Mouse (Mus musculus): ENCODE results near the gene Hrasls. TPM values are rescaled to one million over a fixed set of nuclear protein-coding genes. Genes with fewer than 3 reads are reported as not detected.

The Hrasls gene
- total RNA-seq (2014; rRNA removed): 9.0 and 10.9 TPM in 2 replicates
- polyA plus RNA-seq (2015; fragmentation: Nextera tagmentation; extraction: Ambion mirVana): 4.3 and 6.3 TPM in 2 replicates

- H3K4me1 ChIP-seq (ENCODE audit: insufficient read depth): peaks cover 13% of the 10 kb centered on the region
- WGBS: 3% methylated on average over 39 of the region's 39 CpGs
- peak within 1 kb of the TSS; percentile 54 for H3K9ac ChIP-seq
- H3K27ac ChIP-seq (ENCODE audit: low read depth, low read length): no peak within 1 kb of the TSS
- DNase-seq: peak; percentile 56
- peak within 1 kb of the TSS; percentile 91 for H3K4me2 ChIP-seq (ENCODE audit: low read depth)
- H3K9me3 ChIP-seq (ENCODE audit: low read length): no peaks in the 10 kb centered on the region
- H3K4me3 ChIP-seq (ENCODE audit: low read depth, low read length): peak within 1 kb of the TSS; percentile 45
- no peaks in the 10 kb centered on the region for H3K36me3 ChIP-seq (ENCODE audit: insufficient read depth)
- no peak for TF ChIP-seq CTCF (IDR thresholded peaks at IDR 0.05; ENCODE audit: low read depth)
- H3K27me3 ChIP-seq (ENCODE audit: insufficient read depth, low read length): no peaks in the 10 kb centered on the region
- peak; percentile 78 for ATAC-seq
Measured at GRCm38 (mm10) chr16:29209605-29210411, at the start of gene Hrasls. TSS of gene Hrasls (plus strand) at chr16:29209695.

DNA sequence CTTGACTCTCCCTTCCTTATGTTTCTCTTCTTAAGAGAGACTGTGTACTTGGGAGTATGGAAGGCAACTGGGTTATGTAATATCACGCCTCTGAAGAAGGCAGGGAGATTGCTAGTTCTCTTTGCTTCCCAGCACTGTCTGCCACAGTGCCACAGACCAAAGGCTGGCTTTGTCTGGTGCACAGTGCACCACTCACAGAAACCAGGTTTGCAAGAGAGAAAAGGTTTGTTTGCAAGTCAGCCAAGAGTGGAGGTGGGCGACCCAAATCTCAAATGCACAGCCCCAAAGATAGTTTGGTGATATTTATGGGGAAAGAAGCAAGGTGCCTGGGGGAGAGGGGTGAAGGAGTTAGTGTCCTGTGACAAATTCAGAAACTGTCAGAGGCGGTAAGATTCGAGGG lies 47.2 kb upstream of the Hrasls start:
- Histone ChIP-seq H3K27me3 (ENCODE audit: insufficient read depth, low read length) (no peaks in the 10 kb centered on the region), H3K9ac (no peak overlapping the region), H3K9me3 (ENCODE audit: low read length) (0 out of 2 replicates have a peak, but pooled peaks cover 3% of the 10 kb centered on the region), H3K4me2 (ENCODE audit: low read depth) (no peak overlapping the region), H3K36me3 (ENCODE audit: insufficient read depth) (no peaks in the 10 kb centered on the region), H3K4me1 (ENCODE audit: insufficient read depth) (no peaks in the 10 kb centered on the region), H3K4me3 (ENCODE audit: low read depth, low read length) (no peak overlapping the region), H3K27ac (ENCODE audit: low read depth, low read length) (no peak overlapping the region)
- 87% methylated on average over 4 of the region's 4 CpGs for WGBS
- ATAC-seq (no peak), DNase-seq (no peak)
- no peak for TF ChIP-seq CTCF (IDR thresholded peaks at IDR 0.05; ENCODE audit: low read depth)

DNA sequence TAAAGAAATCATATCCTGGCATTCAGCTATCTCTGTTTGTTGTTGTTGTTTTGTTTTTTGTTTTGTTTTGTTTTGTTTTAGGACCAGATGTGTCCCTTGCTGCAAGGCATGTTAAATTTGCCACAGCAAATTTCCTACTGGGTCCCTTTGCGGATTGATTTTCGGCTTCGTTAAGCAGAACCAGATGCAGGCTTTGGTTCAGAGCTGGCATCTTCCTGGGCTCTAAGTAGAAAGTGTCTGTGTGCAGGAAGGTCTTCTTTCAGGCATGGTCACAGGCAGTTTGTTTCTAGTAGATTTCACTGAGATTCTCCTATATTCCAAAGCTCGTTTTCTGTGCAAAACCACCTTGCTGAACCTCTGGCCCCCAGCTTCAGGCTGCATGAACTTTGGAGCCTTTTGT lies 42.4 kb upstream of the Hrasls start:
- H3K27me3 ChIP-seq (ENCODE audit: insufficient read depth, low read length): no peaks in the 10 kb centered on the region
- no peak overlapping the region for H3K9ac ChIP-seq
- 61% methylated on average over 4 of the region's 4 CpGs for WGBS
- no peak for ATAC-seq
- H3K4me2 ChIP-seq (ENCODE audit: low read depth): no peak overlapping the region
- H3K36me3 ChIP-seq (ENCODE audit: insufficient read depth): no peaks in the 10 kb centered on the region
- no peaks in the 10 kb centered on the region for H3K9me3 ChIP-seq (ENCODE audit: low read length)
- H3K4me3 ChIP-seq (ENCODE audit: low read depth, low read length): no peak overlapping the region
- no peak overlapping the region for H3K27ac ChIP-seq (ENCODE audit: low read depth, low read length)
- H3K4me1 ChIP-seq (ENCODE audit: insufficient read depth): no peaks in the 10 kb centered on the region
- no peak for TF ChIP-seq CTCF (IDR thresholded peaks at IDR 0.05; ENCODE audit: low read depth)
- DNase-seq: no peak

- no peaks in the 10 kb centered on the region for H3K27me3 ChIP-seq (ENCODE audit: insufficient read depth, low read length)
- DNase-seq (no peak), ATAC-seq (no peak)
- H3K27ac ChIP-seq (ENCODE audit: low read depth, low read length): no peak overlapping the region
- H3K9ac ChIP-seq: no peak overlapping the region
- TF ChIP-seq CTCF (IDR thresholded peaks at IDR 0.05; ENCODE audit: low read depth): no peak
- H3K4me3 ChIP-seq (ENCODE audit: low read depth, low read length): no peak overlapping the region
- no peaks in the 10 kb centered on the region for H3K36me3 ChIP-seq (ENCODE audit: insufficient read depth)
- 75% methylated on average over 5 of the region's 5 CpGs for WGBS
- H3K4me1 ChIP-seq (ENCODE audit: insufficient read depth): no peaks in the 10 kb centered on the region
- no peaks in the 10 kb centered on the region for H3K9me3 ChIP-seq (ENCODE audit: low read length)
- no peak overlapping the region for H3K4me2 ChIP-seq (ENCODE audit: low read depth)
Measured at GRCm38 (mm10) chr16:29171741-29172140, 37.8 kb upstream of the Hrasls start.

DNA sequence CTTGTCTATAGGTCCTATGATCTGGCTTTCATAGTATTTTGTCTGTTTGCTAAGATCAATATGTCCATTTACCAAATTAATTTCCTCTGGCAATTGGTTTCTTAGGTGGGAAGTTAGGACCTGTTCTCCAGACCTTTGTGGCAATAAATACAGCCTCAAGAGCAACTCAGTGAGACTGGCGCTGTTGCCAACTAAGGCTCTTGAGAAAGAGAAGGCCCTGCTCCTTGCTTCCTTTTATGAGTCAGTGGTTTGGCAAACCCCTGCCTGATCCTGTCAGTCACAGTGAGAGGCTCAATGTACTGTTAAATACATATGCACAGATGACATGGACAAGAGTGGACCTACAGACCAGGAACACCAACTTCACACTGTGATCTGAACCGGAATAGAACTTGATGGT lies 36.3 kb upstream of the Hrasls start:
- WGBS: 85% methylated on average over 2 of the region's 2 CpGs
- Histone ChIP-seq H3K9me3 (ENCODE audit: low read length) (no peaks in the 10 kb centered on the region), H3K27ac (ENCODE audit: low read depth, low read length) (no peak overlapping the region), H3K9ac (no peak overlapping the region), H3K4me1 (ENCODE audit: insufficient read depth) (no peaks in the 10 kb centered on the region), H3K4me3 (ENCODE audit: low read depth, low read length) (no peak overlapping the region), H3K27me3 (ENCODE audit: insufficient read depth, low read length) (no peaks in the 10 kb centered on the region), H3K36me3 (ENCODE audit: insufficient read depth) (no peaks in the 10 kb centered on the region), H3K4me2 (ENCODE audit: low read depth) (no peak overlapping the region)
- ATAC-seq: no peak
- DNase-seq: no peak
- TF ChIP-seq CTCF (IDR thresholded peaks at IDR 0.05; ENCODE audit: low read depth): no peak

GRCm38 (mm10) chr16:29174831-29175350 lies 34.6 kb upstream of the Hrasls start:
- H3K27ac ChIP-seq (ENCODE audit: low read depth, low read length): no peak overlapping the region
- 61% methylated on average over 6 of the region's 6 CpGs for WGBS
- ATAC-seq (no peak), DNase-seq (no peak)
- no peak overlapping the region for H3K4me2 ChIP-seq (ENCODE audit: low read depth)
- no peak overlapping the region for H3K9ac ChIP-seq
- no peaks in the 10 kb centered on the region for H3K4me1 ChIP-seq (ENCODE audit: insufficient read depth)
- H3K27me3 ChIP-seq (ENCODE audit: insufficient read depth, low read length): no peaks in the 10 kb centered on the region
- no peak overlapping the region for H3K4me3 ChIP-seq (ENCODE audit: low read depth, low read length)
- no peaks in the 10 kb centered on the region for H3K9me3 ChIP-seq (ENCODE audit: low read length)
- H3K36me3 ChIP-seq (ENCODE audit: insufficient read depth): no peaks in the 10 kb centered on the region
- TF ChIP-seq CTCF (IDR thresholded peaks at IDR 0.05; ENCODE audit: low read depth): no peak

DNA sequence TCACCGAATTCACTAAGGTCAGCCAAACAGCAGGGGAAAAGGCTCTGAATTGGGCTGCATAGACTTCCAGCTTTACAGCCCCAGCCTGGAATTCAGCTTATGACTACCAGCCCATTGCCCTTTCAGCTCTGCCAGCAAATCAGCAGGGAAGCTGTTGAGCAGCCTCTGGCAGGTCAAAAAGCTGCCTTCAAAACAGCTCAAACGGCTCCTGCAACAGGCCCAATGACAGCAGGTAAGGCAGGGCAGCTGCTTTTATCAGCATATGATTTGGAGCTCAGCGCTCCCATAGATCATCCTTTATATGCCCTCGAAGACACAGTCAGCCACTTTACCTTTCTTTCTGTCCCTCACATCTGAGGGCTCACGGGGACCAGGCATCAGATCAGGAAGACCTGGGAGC lies 16.6 kb upstream of the Hrasls start:
- no peak for ATAC-seq
- WGBS: 37% methylated on average over 5 of the region's 5 CpGs
- no peaks in the 10 kb centered on the region for H3K9me3 ChIP-seq (ENCODE audit: low read length)

More for the DNA sequence above, 16.6 kb upstream of the Hrasls start:
- H3K4me2 ChIP-seq (ENCODE audit: low read depth): no peak overlapping the region
- no peak for TF ChIP-seq CTCF (IDR thresholded peaks at IDR 0.05; ENCODE audit: low read depth)
- no peak for DNase-seq
- H3K36me3 ChIP-seq (ENCODE audit: insufficient read depth): no peaks in the 10 kb centered on the region
- H3K9ac ChIP-seq: no peak overlapping the region
- H3K4me3 ChIP-seq (ENCODE audit: low read depth, low read length): no peak overlapping the region
- H3K27ac ChIP-seq (ENCODE audit: low read depth, low read length): no peak overlapping the region
- no peaks in the 10 kb centered on the region for H3K4me1 ChIP-seq (ENCODE audit: insufficient read depth)
- no peaks in the 10 kb centered on the region for H3K27me3 ChIP-seq (ENCODE audit: insufficient read depth, low read length)

Measured in forebrain, postnatal 0 days (tissue).